Mouse (Mus musculus) intestine, embryonic 16.5 days (tissue): ENCODE results near the gene Camk2b. TPM values are rescaled to one million over a fixed set of nuclear protein-coding genes. Genes with fewer than 3 reads are reported as not detected.

ENCODE experiments used
- ATAC-seq: fragments of 200-750 bp; cut with Nextera tagmentation; 2 replicates; pipeline ENCODE4 v1.8.0; 2017; ENCODE audit warnings: moderate TSS enrichment, moderate library complexity
- H3K27ac ChIP-seq: fragments of 300-500 bp; sonication (generic); 2 replicates; pipeline ENCODE4 v1.5.1; 2014; ENCODE audit warnings: mild to moderate bottlenecking, low read length
- H3K27me3 ChIP-seq: fragments of 300-500 bp; sonication (generic); replicated peaks from 2 replicates; pipeline ENCODE4 v1.6.1; 2014; ENCODE audit warnings: low read length, control low read depth, mixed read lengths; ENCODE audit not compliant: control insufficient read depth, insufficient read depth
- H3K36me3 ChIP-seq: fragments of 300-500 bp; sonication (generic); 2 replicates; pipeline ENCODE4 v1.6.1; 2014; ENCODE audit warnings: low read length, control low read depth; ENCODE audit not compliant: control insufficient read depth, insufficient read depth
- H3K4me1 ChIP-seq: fragments of 300-500 bp; sonication (generic); 2 replicates; pipeline ENCODE4 v1.6.1; 2014; ENCODE audit warnings: low read length, control low read depth, mixed read lengths; ENCODE audit not compliant: control insufficient read depth, insufficient read depth
- H3K4me2 ChIP-seq: fragments of 300-500 bp; sonication (generic); 2 replicates; pipeline ENCODE4 v1.6.1; 2014; ENCODE audit warnings: low read depth, low read length, control low read depth
- H3K4me3 ChIP-seq: fragments of 300-500 bp; sonication (generic); 2 replicates; pipeline ENCODE4 v1.5.1; 2014; ENCODE audit warnings: mild to moderate bottlenecking, low read length
- H3K9ac ChIP-seq: fragments of 300-500 bp; sonication (generic); 2 replicates; pipeline ENCODE4 v1.6.1; 2014; ENCODE audit warnings: low read depth, low read length
- H3K9me3 ChIP-seq: fragments of 300-500 bp; sonication (generic); 2 replicates; pipeline ENCODE4 v1.6.1; 2016; ENCODE audit warnings: low read length, control low read depth; ENCODE audit not compliant: control insufficient read depth
- WGBS: fragments of 180-500 bp; shearing (Covaris S2); extraction: QIAGEN DNeasy Blood & Tissue Kit; methylation state at CpG from one replicate; pipeline ENCODE4 v1.1.7; 2014; 5-methylcytosine and 5-hydroxymethylcytosine counted together
- polyA plus RNA-seq: library from polyadenylated mRNA; unstranded; fragments of >200 nt; fragmentation: Nextera tagmentation; extraction: Ambion mirVana; gene quantifications from 2 replicates; pipeline ENCODE4 v1.2.1, GENCODE M21; 2015

The Camk2b gene
- polyA plus RNA-seq, 1 experiment from 2014 or later = 5.8 TPM

GRCm38 (mm10) chr11:6062329-6062728, 3.8 kb downstream of the Camk2b start:
- peaks cover 5% of the 10 kb centered on the region; the same call in 1 of the 2 replicates for H3K4me1 ChIP-seq
- no peaks in the 10 kb centered on the region for H3K36me3 ChIP-seq
- H3K27ac ChIP-seq = no peak overlapping the region
- H3K27me3 ChIP-seq = peaks cover 50% of the 10 kb centered on the region
- no peaks in the 10 kb centered on the region for H3K9me3 ChIP-seq
- no peak overlapping the region for H3K9ac ChIP-seq
- 87% methylated on average over 11 of the region's 11 CpGs for WGBS
- no peak for ATAC-seq
- H3K4me2 ChIP-seq = no peak overlapping the region
- H3K4me3 ChIP-seq = no peak overlapping the region

- WGBS = 83% methylated on average over 5 of the region's 5 CpGs
- no peak overlapping the region for H3K4me3 ChIP-seq
- no peak for ATAC-seq
- no peak overlapping the region for H3K9ac ChIP-seq
- peaks cover 5% of the 10 kb centered on the region; the same call in 1 of the 2 replicates for H3K4me1 ChIP-seq
- H3K4me2 ChIP-seq = no peak overlapping the region
- H3K36me3 ChIP-seq = no peaks in the 10 kb centered on the region
- H3K27me3 ChIP-seq = peaks cover 46% of the 10 kb centered on the region
- no peak overlapping the region for H3K27ac ChIP-seq
- H3K9me3 ChIP-seq = no peaks in the 10 kb centered on the region
Measured at GRCm38 (mm10) chr11:6061891-6062290, 4.3 kb downstream of the Camk2b start.

GRCm38 (mm10) chr11:6059162-6059561, 7.0 kb downstream of the Camk2b start:
- no peaks in the 10 kb centered on the region for H3K9me3 ChIP-seq
- no peaks in the 10 kb centered on the region for H3K36me3 ChIP-seq
- peaks cover 18% of the 10 kb centered on the region for H3K27me3 ChIP-seq
- 90% methylated on average over 10 of the region's 10 CpGs for WGBS
- H3K4me3 ChIP-seq = no peak overlapping the region
- no peak for ATAC-seq
- no peak overlapping the region for H3K4me2 ChIP-seq
- H3K27ac ChIP-seq = no peak overlapping the region
- no peaks in the 10 kb centered on the region for H3K4me1 ChIP-seq
- H3K9ac ChIP-seq = no peak overlapping the region

- ATAC-seq = no peak
- WGBS = 84% methylated on average over 8 of the region's 8 CpGs
Measured at GRCm38 (mm10) chr11:6053386-6053785, 12.8 kb downstream of the Camk2b start.

GRCm38 (mm10) chr11:6050066-6050560, 16.0 kb downstream of the Camk2b start:
- no peak overlapping the region for H3K4me2 ChIP-seq
- no peaks in the 10 kb centered on the region for H3K9me3 ChIP-seq
- H3K4me1 ChIP-seq = no peaks in the 10 kb centered on the region
- H3K27ac ChIP-seq = no peak overlapping the region
- no peak for ATAC-seq
- no peaks in the 10 kb centered on the region for H3K36me3 ChIP-seq
- H3K4me3 ChIP-seq = no peak overlapping the region
- WGBS = 85% methylated on average over 4 of the region's 4 CpGs
- no peaks in the 10 kb centered on the region for H3K27me3 ChIP-seq
- H3K9ac ChIP-seq = no peak overlapping the region

More at GRCm38 (mm10) chr11:6053386-6053785, 12.8 kb downstream of the Camk2b start:
- Histone ChIP-seq H3K27me3 (no peaks in the 10 kb centered on the region), H3K4me1 (no peaks in the 10 kb centered on the region), H3K9ac (no peak overlapping the region), H3K4me3 (no peak overlapping the region), H3K4me2 (no peak overlapping the region), H3K27ac (no peak overlapping the region), H3K36me3 (no peaks in the 10 kb centered on the region), H3K9me3 (no peaks in the 10 kb centered on the region)

GRCm38 (mm10) chr11:6048208-6048607, 18.0 kb downstream of the Camk2b start:
- Histone ChIP-seq H3K9me3 (no peaks in the 10 kb centered on the region), H3K4me2 (no peak overlapping the region), H3K4me1 (no peaks in the 10 kb centered on the region), H3K4me3 (no peak overlapping the region), H3K27me3 (no peaks in the 10 kb centered on the region), H3K9ac (no peak overlapping the region), H3K27ac (no peak overlapping the region), H3K36me3 (no peaks in the 10 kb centered on the region)
- WGBS = 71% methylated on average over 9 of the region's 9 CpGs
- ATAC-seq = no peak

- Histone ChIP-seq H3K27me3 (no peaks in the 10 kb centered on the region), H3K36me3 (no peaks in the 10 kb centered on the region), H3K4me1 (peaks cover 9% of the 10 kb centered on the region), H3K9me3 (no peaks in the 10 kb centered on the region), H3K4me2 (no peak overlapping the region), H3K4me3 (no peak overlapping the region), H3K9ac (no peak overlapping the region), H3K27ac (no peak overlapping the region)
- WGBS = 66% methylated on average over 7 of the region's 7 CpGs
- no peak for ATAC-seq
Measured at GRCm38 (mm10) chr11:6038929-6039328, 27.2 kb downstream of the Camk2b start.

GRCm38 (mm10) chr11:6037686-6038085, 28.5 kb downstream of the Camk2b start:
- Histone ChIP-seq H3K4me3 (no peak overlapping the region), H3K9ac (no peak overlapping the region), H3K9me3 (no peaks in the 10 kb centered on the region), H3K27me3 (no peaks in the 10 kb centered on the region), H3K4me2 (no peak overlapping the region), H3K27ac (no peak overlapping the region), H3K36me3 (no peaks in the 10 kb centered on the region), H3K4me1 (peaks cover 15% of the 10 kb centered on the region)
- WGBS = 85% methylated on average over 7 of the region's 7 CpGs
- ATAC-seq = no peak

GRCm38 (mm10) chr11:6037198-6037597, 29.0 kb downstream of the Camk2b start:
- 84% methylated on average over 7 of the region's 7 CpGs for WGBS
- H3K9ac ChIP-seq = no peak overlapping the region
- no peak overlapping the region for H3K27ac ChIP-seq
- H3K4me2 ChIP-seq = no peak overlapping the region
- H3K4me1 ChIP-seq = peaks cover 15% of the 10 kb centered on the region
- H3K9me3 ChIP-seq = no peaks in the 10 kb centered on the region
- H3K36me3 ChIP-seq = no peaks in the 10 kb centered on the region
- no peak for ATAC-seq
- no peak overlapping the region for H3K4me3 ChIP-seq
- H3K27me3 ChIP-seq = no peaks in the 10 kb centered on the region

GRCm38 (mm10) chr11:6036477-6036876, 29.7 kb downstream of the Camk2b start:
- no peak overlapping the region for H3K9ac ChIP-seq
- H3K9me3 ChIP-seq = no peaks in the 10 kb centered on the region
- peaks cover 19% of the 10 kb centered on the region for H3K4me1 ChIP-seq
- no peak overlapping the region for H3K4me3 ChIP-seq
- H3K27ac ChIP-seq = no peak overlapping the region
- H3K27me3 ChIP-seq = no peaks in the 10 kb centered on the region
- H3K4me2 ChIP-seq = no peak overlapping the region
- no peaks in the 10 kb centered on the region for H3K36me3 ChIP-seq
- ATAC-seq = no peak
- WGBS = 83% methylated on average over 4 of the region's 4 CpGs
